ENCODE assay signal across 14 mouse cellular contexts in the genomic region with DNA sequence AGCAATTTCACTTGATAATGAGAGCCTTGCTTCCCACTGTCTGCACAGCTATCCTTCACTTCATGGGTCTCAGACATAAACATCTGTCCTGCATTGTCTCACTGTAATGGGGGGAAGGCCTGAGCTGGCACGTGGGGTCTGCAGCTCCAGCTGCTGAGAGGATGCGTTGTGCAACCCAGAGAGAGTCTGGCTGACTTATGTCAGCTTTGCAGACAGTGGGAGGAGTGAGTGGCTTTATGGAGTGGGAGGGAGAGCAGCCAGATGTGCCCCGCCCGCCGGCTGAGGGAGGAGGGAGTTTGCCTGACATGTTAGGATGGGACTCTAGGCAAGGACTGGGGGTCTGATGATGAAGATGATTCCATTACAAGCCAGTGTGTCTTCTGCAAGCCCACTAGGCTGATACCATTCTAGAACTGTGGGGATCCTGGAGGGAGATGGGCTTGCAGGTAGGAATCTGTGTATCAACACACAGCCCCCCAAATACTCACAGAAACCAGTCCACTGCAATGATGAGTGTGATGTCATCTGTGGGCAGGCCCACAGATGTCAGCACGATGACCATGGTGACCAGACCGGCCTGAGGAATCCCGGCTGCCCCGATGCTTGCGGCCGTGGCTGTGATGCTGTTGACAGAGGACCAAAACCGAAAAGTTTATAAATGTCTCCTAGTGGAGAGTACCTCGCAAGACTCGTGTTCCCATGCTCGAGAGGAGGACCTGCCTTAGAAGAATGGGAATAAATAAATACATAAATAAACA.
A peak's percentile ranks its signal among the peaks of the same experiment; 100 is the strongest.
DNase-seq lines count a peak whose midpoint lies in the region; ATAC-seq and TF ChIP-seq lines count a peak whose summit lies in the region.
"Had no signal": no experiment of that assay in that cellular context is flagged by ENCODE, and none has a peak within 500 bp of the region (broad histone marks: within the 10 kb centered on the region; RNA-seq: fewer than 3 reads in every experiment).

No protein-coding gene starts in this region.

- TF ChIP-seq CTCF in cerebellum, adult 2 months (IDR thresholded peaks at IDR 0.05; ENCODE audit: borderline replicate concordance, insufficient read depth, low read depth, low read length), result no peak

- no peak overlapping the region for H3K9ac ChIP-seq in limb, embryonic 15.5 days
- no peak overlapping the region for H3K9ac ChIP-seq in intestine, embryonic 16.5 days (ENCODE audit: low read depth, low read length)
- no peak overlapping the region for H3K9ac ChIP-seq in stomach, embryonic 14.5 days (replicated peaks; ENCODE audit: low read depth, low read length)

- no peak for DNase-seq in limb, embryonic 10.5 days (ENCODE audit: low spot score)
- no peak for DNase-seq in cerebellum, adult 2 months
- DNase-seq: cerebellum, adult 11-12 months; gastrocnemius, postnatal 10 days; layer of hippocampus, postnatal 36 days; liver had no signal

- H3K27ac ChIP-seq in limb, embryonic 15.5 days, result no peak overlapping the region
- no peak overlapping the region for H3K27ac ChIP-seq in limb, embryonic 10.5 days
- no peak overlapping the region for H3K27ac ChIP-seq in intestine, embryonic 16.5 days (ENCODE audit: low read length)
- H3K27ac ChIP-seq in stomach, embryonic 14.5 days (ENCODE audit: low read length), result no peak overlapping the region
- no peak overlapping the region for H3K27ac ChIP-seq in cerebellum, adult 2 months (ENCODE audit: insufficient read depth, low read length)

- H3K4me1 ChIP-seq in limb, embryonic 15.5 days, result peaks cover 6% of the 10 kb centered on the region; the same call in 1 of the 2 replicates
- H3K4me1 ChIP-seq in limb, embryonic 10.5 days, result no peaks in the 10 kb centered on the region
- 0 out of 2 replicates have a peak, but pooled peaks cover 3% of the 10 kb centered on the region for H3K4me1 ChIP-seq in intestine, embryonic 16.5 days (ENCODE audit: control insufficient read depth, insufficient read depth, low read length)
- no peaks in the 10 kb centered on the region for H3K4me1 ChIP-seq in stomach, embryonic 14.5 days (ENCODE audit: control insufficient read depth, insufficient read depth, low read length)
- no peaks in the 10 kb centered on the region for H3K4me1 ChIP-seq in cerebellum, adult 2 months (ENCODE audit: control insufficient read depth, insufficient read depth, low read length)

- no peak overlapping the region for H3K4me2 ChIP-seq in limb, embryonic 15.5 days
- no peak overlapping the region for H3K4me2 ChIP-seq in intestine, embryonic 16.5 days (ENCODE audit: low read depth, low read length)
- no peak overlapping the region for H3K4me2 ChIP-seq in stomach, embryonic 14.5 days (replicated peaks; ENCODE audit: low read depth, low read length)

- no peak overlapping the region for H3K4me3 ChIP-seq in limb, embryonic 15.5 days
- no peak overlapping the region for H3K4me3 ChIP-seq in limb, embryonic 10.5 days
- no peak overlapping the region for H3K4me3 ChIP-seq in intestine, embryonic 16.5 days (ENCODE audit: low read length)
- no peak overlapping the region for H3K4me3 ChIP-seq in stomach, embryonic 14.5 days (ENCODE audit: low read depth, low read length)
- H3K4me3 ChIP-seq in cerebellum, adult 2 months (replicated peaks; ENCODE audit: insufficient read depth, low read depth, low read length), result no peak overlapping the region
- H3K4me3 ChIP-seq: megakaryocyte, embryonic 14.5 days had no signal

- 80% methylated on average over 15 of the region's 15 CpGs for WGBS in limb, embryonic 15.5 days
- 88% methylated on average over 15 of the region's 15 CpGs for WGBS in limb, embryonic 10.5 days
- WGBS in intestine, embryonic 16.5 days, result 72% methylated on average over 15 of the region's 15 CpGs
- 67% methylated on average over 15 of the region's 15 CpGs for WGBS in stomach, embryonic 14.5 days
- 92% methylated on average over 15 of the region's 15 CpGs for WGBS in cerebellum, adult 2 months

- H3K9me3 ChIP-seq in limb, embryonic 15.5 days, result no peaks in the 10 kb centered on the region
- no peaks in the 10 kb centered on the region for H3K9me3 ChIP-seq in limb, embryonic 10.5 days (replicated peaks)
- H3K9me3 ChIP-seq in intestine, embryonic 16.5 days (ENCODE audit: control insufficient read depth, low read length), result no peaks in the 10 kb centered on the region
- H3K9me3 ChIP-seq in stomach, embryonic 14.5 days (ENCODE audit: control insufficient read depth, low read depth, low read length), result no peaks in the 10 kb centered on the region

- peaks cover 16% of the 10 kb centered on the region for H3K36me3 ChIP-seq in limb, embryonic 15.5 days
- peaks cover 37% of the 10 kb centered on the region for H3K36me3 ChIP-seq in limb, embryonic 10.5 days
- H3K36me3 ChIP-seq in intestine, embryonic 16.5 days (ENCODE audit: control insufficient read depth, insufficient read depth, low read length), result no peaks in the 10 kb centered on the region
- no peaks in the 10 kb centered on the region for H3K36me3 ChIP-seq in stomach, embryonic 14.5 days (ENCODE audit: control insufficient read depth, insufficient read depth, low read length)

- H3K27me3 ChIP-seq in limb, embryonic 15.5 days, result no peaks in the 10 kb centered on the region
- H3K27me3 ChIP-seq in limb, embryonic 10.5 days (ENCODE audit: low read depth, poor library complexity, severe bottlenecking), result no peaks in the 10 kb centered on the region
- H3K27me3 ChIP-seq in intestine, embryonic 16.5 days (replicated peaks; ENCODE audit: control insufficient read depth, insufficient read depth, low read length), result no peaks in the 10 kb centered on the region
- H3K27me3 ChIP-seq in stomach, embryonic 14.5 days (ENCODE audit: control insufficient read depth, insufficient read depth, low read length), result no peaks in the 10 kb centered on the region
- no peaks in the 10 kb centered on the region for H3K27me3 ChIP-seq in cerebellum, adult 2 months (ENCODE audit: control insufficient read depth, insufficient read depth, low read length)
- H3K27me3 ChIP-seq: CH12.LX had no signal

- peak; percentile 58; the same call in 1 of the 2 replicates for ATAC-seq in limb, embryonic 15.5 days (ENCODE audit: insufficient number of reproducible peaks, low FRiP score, low TSS enrichment, low read depth)
- peak; percentile 46 for ATAC-seq in granulocyte monocyte progenitor cell, adult 5-6 weeks (replicated peaks; ENCODE audit: poor library complexity, severe bottlenecking)
- ATAC-seq in intestine, embryonic 16.5 days, result peak; percentile 72
- ATAC-seq in stomach, embryonic 14.5 days (ENCODE audit: insufficient number of reproducible peaks, insufficient read depth, low FRiP score, low read depth), result 0 out of 2 replicates have a peak, but pooled peaks have one; percentile 58
- ATAC-seq in megakaryocyte-erythroid progenitor cell, adult 5-6 weeks (replicated peaks; ENCODE audit: low FRiP score, low TSS enrichment, poor library complexity, severe bottlenecking), result no peak
- ATAC-seq: forebrain, embryonic 16.5 days had no signal

- TF ChIP-seq POLR2A in cerebellum, adult 2 months (IDR thresholded peaks at IDR 0.05; ENCODE audit: borderline replicate concordance, insufficient read depth, low read length), result no peak
